Mouse (Mus musculus) kidney, embryonic 15.5 days (tissue): ENCODE measurements at regions not wholly inside any gene's neighbourhood (a gene's known extent, or its start where the extent isn't known, plus 50 kb on each side); places are given as distances from the start of the nearest gene placed in this dataset.
"Not testable (repeated sequence)": the region's sequence is repeated elsewhere in the genome, so short reads cannot be mapped to it uniquely, and the experiment has no call there.

Source experiments
- ATAC-seq: fragments of 200-750 bp; cut with Nextera tagmentation; replicated peaks from 2 replicates; pipeline ENCODE4 v1.8.0; 2017; ENCODE audit warnings: moderate TSS enrichment; ENCODE audit not compliant: low FRiP score
- H3K27ac ChIP-seq: fragments of 300-500 bp; sonication (generic); 2 replicates; pipeline ENCODE4 v1.5.1; 2015; ENCODE audit warnings: mild to moderate bottlenecking, inconsistent platforms
- H3K27me3 ChIP-seq: fragments of 300-500 bp; sonication (generic); 2 replicates; pipeline ENCODE4 v1.6.1; 2015; ENCODE audit warnings: inconsistent platforms
- H3K36me3 ChIP-seq: fragments of 300-500 bp; sonication (generic); 2 replicates; pipeline ENCODE4 v1.6.1; 2015; ENCODE audit warnings: inconsistent platforms
- H3K4me1 ChIP-seq: fragments of 300-500 bp; sonication (generic); 2 replicates; pipeline ENCODE4 v1.6.1; 2015; ENCODE audit warnings: inconsistent platforms
- H3K4me2 ChIP-seq: fragments of 300-500 bp; sonication (generic); 2 replicates; pipeline ENCODE4 v1.6.1; 2015; ENCODE audit warnings: moderate library complexity, mild to moderate bottlenecking, inconsistent platforms
- H3K4me3 ChIP-seq: fragments of 300-500 bp; sonication (generic); replicated peaks from 2 replicates; pipeline ENCODE4 v1.5.1; 2015; ENCODE audit warnings: mild to moderate bottlenecking, inconsistent platforms
- H3K9ac ChIP-seq: fragments of 300-500 bp; sonication (generic); 2 replicates; pipeline ENCODE4 v1.6.1; 2015; ENCODE audit warnings: mild to moderate bottlenecking, inconsistent platforms
- H3K9me3 ChIP-seq: fragments of 300-500 bp; sonication (generic); replicated peaks from 2 replicates; pipeline ENCODE4 v1.6.1; 2016; ENCODE audit warnings: inconsistent platforms
- WGBS: fragments of 180-500 bp; shearing (Covaris S2); methylation state at CpG from one replicate; pipeline ENCODE4 v1.1.7; 2015; ENCODE audit warnings: mixed read lengths; 5-methylcytosine and 5-hydroxymethylcytosine counted together

GRCm38 (mm10) chr12:22156467-22157037 is 739.1 kb upstream of the Ywhaq start:
- not testable (repeated sequence) for ATAC-seq
- peak overlapping the region; percentile 51 for H3K4me2 ChIP-seq
- WGBS: 4% methylated on average over 39 of the region's 47 CpGs

GRCm38 (mm10) chr12:22155341-22155740 is 737.9 kb upstream of the Ywhaq start:
- not testable (repeated sequence) for H3K9me3 ChIP-seq, H3K4me2 ChIP-seq, H3K9ac ChIP-seq, H3K4me1 ChIP-seq, H3K27ac ChIP-seq, ATAC-seq, H3K4me3 ChIP-seq, H3K36me3 ChIP-seq, H3K27me3 ChIP-seq
- 80% methylated on average over 5 of the region's 8 CpGs for WGBS

More at GRCm38 (mm10) chr12:22156467-22157037, 739.1 kb upstream of the Ywhaq start:
- H3K9me3 ChIP-seq, H3K4me1 ChIP-seq, H3K27me3 ChIP-seq, H3K27ac ChIP-seq, H3K9ac ChIP-seq, H3K36me3 ChIP-seq: not testable (repeated sequence)
- peak overlapping the region; percentile 36 for H3K4me3 ChIP-seq
